Mouse (Mus musculus): ENCODE measurements around the gene Ust. TPM values are rescaled to one million over a fixed set of nuclear protein-coding genes. Genes with fewer than 3 reads are reported as not detected.

The Ust gene
- polyA plus RNA-seq, 1 experiment from 2014 or later = 0.63 TPM

GRCm38 (mm10) chr10:8363281-8363680, 155.3 kb downstream of the Ust start:
- DNase-seq = no peak

DNA sequence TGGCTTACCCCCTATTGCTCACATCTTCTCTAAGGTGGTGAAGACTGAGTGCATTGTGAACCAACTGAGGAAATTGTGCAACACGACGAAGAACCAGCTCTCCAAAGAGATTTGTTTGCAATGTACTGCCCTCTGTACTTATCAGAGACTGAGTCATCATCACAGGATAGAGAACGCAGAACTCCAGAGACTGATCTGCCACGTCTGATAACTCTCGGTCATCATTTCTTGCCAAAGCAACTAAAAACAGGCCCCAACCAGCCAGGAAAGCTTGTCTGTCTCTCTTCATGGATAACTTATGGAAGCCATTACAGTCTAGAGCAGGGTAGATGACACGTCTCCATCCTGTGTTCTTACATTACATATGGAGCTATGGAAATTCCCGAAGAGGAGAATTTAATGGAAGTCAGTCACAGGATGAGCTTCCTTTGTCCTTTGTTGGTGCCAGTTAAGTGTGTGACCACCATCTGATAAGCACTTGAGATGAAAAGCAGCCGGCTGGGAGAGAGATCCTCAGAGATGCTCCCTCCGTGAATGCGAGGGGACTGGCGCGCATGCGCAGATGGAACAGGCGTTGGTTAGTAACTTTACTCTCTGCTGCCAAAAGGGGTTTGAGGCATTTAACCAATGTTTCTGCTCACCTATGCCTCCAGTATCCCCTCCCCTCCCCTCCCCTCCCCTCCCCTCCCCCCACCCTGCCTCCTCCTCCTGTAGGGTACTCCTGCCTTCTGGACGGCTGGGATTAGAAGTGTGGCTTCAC, 160.2 kb downstream of the Ust start:
- H3K9me3 ChIP-seq (ENCODE audit: low read length) = no peaks in the 10 kb centered on the region
- H3K4me1 ChIP-seq (ENCODE audit: insufficient read depth) = no peaks in the 10 kb centered on the region
- H3K4me2 ChIP-seq (ENCODE audit: low read depth, low read length) = no peak overlapping the region
- H3K27me3 ChIP-seq (ENCODE audit: insufficient read depth, low read length) = no peaks in the 10 kb centered on the region
- H3K27ac ChIP-seq (ENCODE audit: low read depth) = no peak overlapping the region
- H3K4me3 ChIP-seq (ENCODE audit: low read depth, low read length) = no peak overlapping the region
- no peaks in the 10 kb centered on the region for H3K36me3 ChIP-seq (replicated peaks; ENCODE audit: insufficient read depth, low read length)
- no peak for DNase-seq
- TF ChIP-seq EP300 (IDR thresholded peaks at IDR 0.05; ENCODE audit: low read depth) = no peak
- TF ChIP-seq CTCF (IDR thresholded peaks at IDR 0.05; ENCODE audit: low read depth) = no peak
- ATAC-seq = 0 out of 2 replicates have a peak, but pooled peaks have one; percentile 29
- no peak overlapping the region for H3K9ac ChIP-seq (replicated peaks)
- 58% methylated on average over 15 of the region's 15 CpGs for WGBS (ENCODE audit: insufficient replicate concordance)

More at GRCm38 (mm10) chr10:8363281-8363680, 155.3 kb downstream of the Ust start:
- H3K9ac ChIP-seq (replicated peaks) = no peak overlapping the region
- TF ChIP-seq CTCF (IDR thresholded peaks at IDR 0.05; ENCODE audit: low read depth) (no peak), EP300 (IDR thresholded peaks at IDR 0.05; ENCODE audit: low read depth) (no peak)
- no peak overlapping the region for H3K4me3 ChIP-seq (ENCODE audit: low read depth, low read length)
- H3K9me3 ChIP-seq (ENCODE audit: low read length) = no peaks in the 10 kb centered on the region
- ATAC-seq = no peak
- H3K27ac ChIP-seq (ENCODE audit: low read depth) = no peak overlapping the region
- H3K4me1 ChIP-seq (ENCODE audit: insufficient read depth) = no peaks in the 10 kb centered on the region
- no peaks in the 10 kb centered on the region for H3K36me3 ChIP-seq (replicated peaks; ENCODE audit: insufficient read depth, low read length)
- no peaks in the 10 kb centered on the region for H3K27me3 ChIP-seq (ENCODE audit: insufficient read depth, low read length)
- no peak overlapping the region for H3K4me2 ChIP-seq (ENCODE audit: low read depth, low read length)
- WGBS (ENCODE audit: insufficient replicate concordance) = 60% methylated on average over 8 of the region's 8 CpGs

- H3K4me3 ChIP-seq (ENCODE audit: low read depth, low read length) = no peak overlapping the region
- H3K4me1 ChIP-seq (ENCODE audit: insufficient read depth) = no peaks in the 10 kb centered on the region
- H3K4me2 ChIP-seq (ENCODE audit: low read depth, low read length) = no peak overlapping the region
- DNase-seq (no peak), ATAC-seq (no peak)
- H3K27ac ChIP-seq (ENCODE audit: low read depth) = no peak overlapping the region
- 49% methylated on average over 4 of the region's 4 CpGs for WGBS (ENCODE audit: insufficient replicate concordance)
- H3K9ac ChIP-seq (replicated peaks) = no peak overlapping the region
- H3K27me3 ChIP-seq (ENCODE audit: insufficient read depth, low read length) = no peaks in the 10 kb centered on the region
- no peaks in the 10 kb centered on the region for H3K9me3 ChIP-seq (ENCODE audit: low read length)
- TF ChIP-seq EP300 (IDR thresholded peaks at IDR 0.05; ENCODE audit: low read depth) (no peak), CTCF (IDR thresholded peaks at IDR 0.05; ENCODE audit: low read depth) (no peak)
- no peaks in the 10 kb centered on the region for H3K36me3 ChIP-seq (replicated peaks; ENCODE audit: insufficient read depth, low read length)
Observed at GRCm38 (mm10) chr10:8353534-8353933, 165.1 kb downstream of the Ust start.

DNA sequence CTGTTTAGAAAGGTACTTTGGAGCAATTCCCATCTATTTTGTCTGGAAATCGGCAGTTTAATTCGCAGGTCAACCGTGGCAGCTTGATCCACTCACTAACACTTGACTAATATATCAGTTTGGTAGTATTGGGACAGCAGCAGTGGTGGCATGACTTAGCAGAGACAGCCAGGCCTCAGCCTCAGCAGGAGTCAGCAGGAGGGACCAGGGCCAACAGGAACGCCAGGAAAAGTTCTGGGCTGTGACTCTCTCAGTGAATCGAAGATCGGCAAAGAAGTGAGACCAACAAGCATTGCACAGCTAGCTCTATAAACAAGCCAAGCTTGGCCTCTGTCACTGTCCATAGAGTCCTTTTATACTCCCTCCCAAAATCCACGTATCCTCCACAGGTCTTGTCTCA, 168.0 kb downstream of the Ust start:
- TF ChIP-seq EP300 (IDR thresholded peaks at IDR 0.05; ENCODE audit: low read depth) = no peak
- no peak for TF ChIP-seq CTCF (IDR thresholded peaks at IDR 0.05; ENCODE audit: low read depth)
- no peaks in the 10 kb centered on the region for H3K9me3 ChIP-seq (ENCODE audit: low read length)
- H3K36me3 ChIP-seq (replicated peaks; ENCODE audit: insufficient read depth, low read length) = no peaks in the 10 kb centered on the region
- ATAC-seq = no peak
- no peak overlapping the region for H3K9ac ChIP-seq (replicated peaks)
- H3K4me1 ChIP-seq (ENCODE audit: insufficient read depth) = no peaks in the 10 kb centered on the region
- 79% methylated on average over 7 of the region's 7 CpGs for WGBS (ENCODE audit: insufficient replicate concordance)
- H3K27me3 ChIP-seq (ENCODE audit: insufficient read depth, low read length) = no peaks in the 10 kb centered on the region
- no peak overlapping the region for H3K4me2 ChIP-seq (ENCODE audit: low read depth, low read length)
- H3K27ac ChIP-seq (ENCODE audit: low read depth) = no peak overlapping the region
- no peak overlapping the region for H3K4me3 ChIP-seq (ENCODE audit: low read depth, low read length)
- no peak for DNase-seq

DNA sequence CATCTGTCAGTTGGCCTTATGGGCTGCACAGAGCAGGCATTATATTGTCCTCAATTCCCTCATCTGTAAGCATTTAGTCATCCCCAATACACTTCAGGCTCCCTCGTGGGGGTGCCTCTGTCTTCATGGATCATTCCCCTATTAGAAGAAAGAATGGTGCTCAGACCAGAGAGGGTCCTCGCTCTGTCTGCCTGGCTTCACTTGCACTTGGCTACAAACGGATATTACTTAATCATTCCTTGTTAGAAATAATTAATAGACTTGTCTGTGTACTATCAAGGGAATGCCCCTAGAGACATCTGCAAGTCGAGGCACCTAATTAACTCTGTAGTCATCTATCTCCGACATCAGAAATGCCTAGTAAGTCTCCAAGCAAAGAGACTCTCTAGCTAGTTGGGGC, 171.1 kb downstream of the Ust start:
- 67% methylated on average over 5 of the region's 5 CpGs for WGBS (ENCODE audit: insufficient replicate concordance)
- DNase-seq = no peak
- no peaks in the 10 kb centered on the region for H3K4me1 ChIP-seq (ENCODE audit: insufficient read depth)
- no peak overlapping the region for H3K4me3 ChIP-seq (ENCODE audit: low read depth, low read length)
- no peaks in the 10 kb centered on the region for H3K9me3 ChIP-seq (ENCODE audit: low read length)
- H3K9ac ChIP-seq (replicated peaks) = no peak overlapping the region
- H3K27ac ChIP-seq (ENCODE audit: low read depth) = no peak overlapping the region
- no peaks in the 10 kb centered on the region for H3K36me3 ChIP-seq (replicated peaks; ENCODE audit: insufficient read depth, low read length)
- ATAC-seq = no peak
- TF ChIP-seq CTCF (IDR thresholded peaks at IDR 0.05; ENCODE audit: low read depth) (no peak), EP300 (IDR thresholded peaks at IDR 0.05; ENCODE audit: low read depth) (no peak)
- no peaks in the 10 kb centered on the region for H3K27me3 ChIP-seq (ENCODE audit: insufficient read depth, low read length)
- H3K4me2 ChIP-seq (ENCODE audit: low read depth, low read length) = no peak overlapping the region

DNA sequence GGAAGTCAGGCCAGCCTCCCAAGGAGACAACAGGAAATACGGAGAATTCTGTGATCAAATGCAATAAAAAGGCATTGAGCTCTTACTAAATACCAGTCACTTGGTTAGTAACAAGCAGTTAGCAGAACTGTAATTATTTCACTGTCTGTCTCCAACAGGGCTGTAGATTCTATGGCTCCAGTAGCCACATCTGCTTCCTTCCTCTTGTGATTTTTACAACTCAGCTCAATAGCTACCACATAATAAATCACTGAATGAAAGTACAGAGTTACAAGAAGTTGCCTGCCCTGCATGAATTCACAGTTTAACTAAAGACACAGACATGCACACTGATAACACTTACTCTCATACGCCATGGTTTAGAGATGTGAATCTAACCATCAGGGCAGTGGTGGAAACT, 176.1 kb downstream of the Ust start:
- Histone ChIP-seq H3K4me3 (ENCODE audit: low read depth, low read length) (no peak overlapping the region), H3K27me3 (ENCODE audit: insufficient read depth, low read length) (no peaks in the 10 kb centered on the region), H3K4me1 (ENCODE audit: insufficient read depth) (no peaks in the 10 kb centered on the region), H3K36me3 (replicated peaks; ENCODE audit: insufficient read depth, low read length) (no peaks in the 10 kb centered on the region), H3K27ac (ENCODE audit: low read depth) (no peak overlapping the region), H3K4me2 (ENCODE audit: low read depth, low read length) (no peak overlapping the region), H3K9ac (replicated peaks) (no peak overlapping the region), H3K9me3 (ENCODE audit: low read length) (no peaks in the 10 kb centered on the region)
- WGBS (ENCODE audit: insufficient replicate concordance) = 39% methylated on average over 2 of the region's 2 CpGs
- TF ChIP-seq EP300 (IDR thresholded peaks at IDR 0.05; ENCODE audit: low read depth) (no peak), CTCF (IDR thresholded peaks at IDR 0.05; ENCODE audit: low read depth) (no peak)
- DNase-seq (no peak), ATAC-seq (no peak)
